Mouse (Mus musculus): ENCODE results near the gene Bag6. TPM values are rescaled to one million over a fixed set of nuclear protein-coding genes. Genes with fewer than 3 reads are reported as not detected.
A peak's percentile ranks its signal among the peaks of the same experiment; 100 is the strongest.

The Bag6 gene
- total and polyA plus RNA-seq, 3 experiments: 26.0 to 152 (median 73.0) TPM

DNA sequence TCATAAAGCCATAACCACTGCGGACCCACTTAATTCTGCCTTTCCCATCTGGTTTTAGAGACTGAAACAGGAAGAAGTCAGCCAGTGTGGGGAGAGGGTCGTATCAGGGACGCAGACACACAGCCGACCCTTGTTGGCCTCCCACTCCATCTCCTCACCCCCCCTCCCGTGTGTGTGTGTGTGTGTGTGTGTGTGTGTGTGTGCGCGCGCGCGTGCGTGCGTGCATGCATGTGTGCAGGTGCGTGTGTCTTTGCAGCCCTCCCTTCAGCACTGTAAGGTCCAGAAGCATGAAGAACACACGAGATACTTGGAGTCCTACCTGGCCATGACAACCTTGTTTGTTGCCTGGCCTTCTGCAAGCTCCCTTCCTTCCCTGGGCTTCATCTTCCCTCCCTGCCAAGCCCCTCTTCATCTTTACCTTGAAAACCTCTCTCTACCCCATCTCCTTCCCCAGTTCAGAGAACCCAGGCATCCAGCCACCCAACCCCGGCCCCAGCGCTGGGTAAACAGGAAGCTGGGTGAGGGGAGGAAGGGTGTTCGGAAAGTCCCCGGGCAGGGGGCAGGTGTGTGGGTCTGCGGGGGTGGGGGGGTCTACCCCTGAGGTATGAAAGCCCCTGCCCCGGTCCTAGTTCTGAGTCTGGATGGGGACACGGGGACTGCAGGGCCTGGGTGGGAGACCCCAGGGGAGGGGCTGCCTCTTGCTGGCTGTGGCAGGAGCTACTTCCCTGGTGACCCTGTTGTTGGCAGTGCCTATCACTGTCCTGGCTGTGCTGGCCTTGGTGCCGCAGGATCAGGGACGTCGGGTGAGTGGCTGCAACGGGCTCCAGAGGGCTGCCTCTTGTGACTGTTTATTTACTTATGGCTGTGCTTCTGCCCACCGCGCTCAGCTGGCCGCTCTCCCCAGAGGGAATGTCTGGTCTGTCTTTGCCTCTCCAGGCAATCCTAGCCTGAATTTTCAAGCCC is 59.2 kb downstream of the Bag6 start, which contains the start of gene Ltb:
Ltb (plus strand) TSS at position 559 of the 963 bp plus-strand sequence.
- DNase-seq (ENCODE audit: extremely low read depth): no peak
- peak within 1 kb of the TSS; percentile 60 to 80 (median 78) for H3K4me3 ChIP-seq (replicated peaks in 1 of 3; ENCODE audit: low read depth in 2 of 3, low read length in 2 of 3, poor library complexity in 1 of 3)
- peaks cover 0 to 5% of the 10 kb centered on the region in 2 experiments for H3K36me3 ChIP-seq (replicated peaks in 1 of 2; ENCODE audit: control insufficient read depth in 1 of 2, insufficient read depth in 1 of 2, low read length in 1 of 2)
- H3K4me2 ChIP-seq (ENCODE audit: insufficient read depth, low read depth, poor library complexity, severe bottlenecking): peak within 1 kb of the TSS; percentile 87
- H3K4me1 ChIP-seq (ENCODE audit: control insufficient read depth in 1 of 2, insufficient read depth in 2 of 2): peaks cover 33 to 50% of the 10 kb centered on the region in 2 experiments
- H3K9ac ChIP-seq (ENCODE audit: insufficient read depth, low read depth): peak within 1 kb of the TSS; percentile 71
- H3K79me2 ChIP-seq (replicated peaks; ENCODE audit: control insufficient read depth, extremely low read depth, insufficient read depth, poor library complexity, severe bottlenecking): peaks cover 5% of the 10 kb centered on the region; the same call in 1 of the 2 replicates
- in situ Hi-C loops (cut with MboI; ENCODE audit: low pct_ligation_motif_present, low pct_unique_long_range_greater_than_20kb, low sequenced_read_pairs): no loop called here
- dilution Hi-C loops (cut with MboI; ENCODE audit: extremely low pct_ligation_motif_present, extremely low pct_unique_long_range_greater_than_20kb, low sequenced_read_pairs): no loop called here
- H3K27ac ChIP-seq (ENCODE audit: insufficient read depth, low read depth): peak within 1 kb of the TSS; percentile 96
- H3K9me3 ChIP-seq (replicated peaks; ENCODE audit: low read length): no peaks in the 10 kb centered on the region
- H3K27me3 ChIP-seq (replicated peaks): no peaks in the 10 kb centered on the region
- no peak for TF ChIP-seq POLR2AphosphoS2 (IDR thresholded peaks at IDR 0.05; ENCODE audit: low read depth, low read length)
- 0 out of 2 replicates have a peak, but pooled peaks have one; percentile 15 for TF ChIP-seq ELF1 (IDR thresholded peaks at IDR 0.05; ENCODE audit: low read depth, low read length)
- peak; percentile 1; the same call in 1 of the 2 replicates for TF ChIP-seq SMC3 (IDR thresholded peaks at IDR 0.05; ENCODE audit: low read depth, low read length)
- TF ChIP-seq EP300 (IDR thresholded peaks at IDR 0.05; ENCODE audit: low read length): peak; percentile 41; the same call in 1 of the 2 replicates
- TF ChIP-seq ZC3H11A (IDR thresholded peaks at IDR 0.05; ENCODE audit: low read depth, low read length): no peak
- TF ChIP-seq MAZ (IDR thresholded peaks at IDR 0.05; ENCODE audit: low read depth, low read length): 0 out of 2 replicates have a peak, but pooled peaks have one; percentile 26
- TF ChIP-seq TCF12 (IDR thresholded peaks at IDR 0.05; ENCODE audit: low read depth, low read length): peak; percentile 72
- TF ChIP-seq CHD2 (IDR thresholded peaks at IDR 0.05; ENCODE audit: low read length): peak; percentile 33; the same call in 1 of the 2 replicates
- TF ChIP-seq ETS1 (conservative IDR thresholded peaks at IDR 0.05; ENCODE audit: low read depth, low read length): peak; percentile 9; the same call in 1 of the 2 replicates
- TF ChIP-seq BHLHE40 (IDR thresholded peaks at IDR 0.05; ENCODE audit: low read depth, low read length): peak; percentile 61
- no peak for TF ChIP-seq GABPA (IDR thresholded peaks at IDR 0.05; ENCODE audit: insufficient replicate concordance, low read depth, low read length)
- TF ChIP-seq SIN3A (IDR thresholded peaks at IDR 0.05; ENCODE audit: low read length): 0 out of 2 replicates have a peak, but pooled peaks have one; percentile 17
- no peak for TF ChIP-seq ZNF384 (IDR thresholded peaks at IDR 0.05; ENCODE audit: low read depth, low read length)
- no peak for TF ChIP-seq HCFC1 (IDR thresholded peaks at IDR 0.05; ENCODE audit: low read depth, low read length)

DNA sequence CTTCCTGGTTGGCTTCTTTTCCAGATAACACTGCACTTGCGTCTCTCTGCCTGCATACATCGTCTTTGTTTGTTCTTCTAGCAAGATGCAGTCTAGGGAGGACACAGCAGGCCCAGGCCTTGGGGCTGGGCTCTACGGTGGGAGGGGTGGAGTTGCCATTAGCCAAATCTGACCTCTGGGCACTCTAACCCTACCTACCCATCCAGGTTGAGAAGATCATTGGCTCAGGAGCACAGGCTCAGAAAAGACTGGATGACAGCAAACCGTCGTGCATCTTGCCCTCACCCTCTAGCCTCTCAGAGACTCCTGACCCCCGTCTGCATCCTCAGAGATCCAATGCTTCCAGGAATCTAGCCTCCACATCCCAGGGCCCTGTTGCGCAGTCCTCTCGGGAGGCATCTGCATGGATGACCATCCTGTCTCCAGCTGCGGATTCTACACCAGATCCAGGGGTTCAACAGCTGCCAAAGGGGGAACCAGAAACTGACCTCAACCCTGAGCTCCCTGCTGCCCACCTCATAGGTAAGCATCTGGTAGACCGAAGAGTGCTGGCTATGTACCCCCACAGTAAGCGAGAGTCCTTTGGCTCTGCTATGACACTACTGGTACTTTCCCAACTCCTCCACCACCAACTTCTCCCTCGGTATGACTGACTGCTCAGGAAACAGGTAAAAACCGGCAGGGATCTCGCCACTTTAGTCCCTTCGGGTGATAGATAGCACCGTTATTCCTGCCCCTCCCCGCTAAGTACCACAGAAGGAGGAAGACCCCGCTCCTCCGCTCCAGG is 60.1 kb downstream of the Bag6 start:
- H3K9me3 ChIP-seq (replicated peaks; ENCODE audit: low read length): no peaks in the 10 kb centered on the region
- H3K4me1 ChIP-seq (ENCODE audit: control insufficient read depth in 1 of 2, insufficient read depth in 2 of 2): peaks cover 27 to 48% of the 10 kb centered on the region in 2 experiments
- dilution Hi-C loops (cut with MboI; ENCODE audit: extremely low pct_ligation_motif_present, extremely low pct_unique_long_range_greater_than_20kb, low sequenced_read_pairs): no loop called here
- TF ChIP-seq CHD2 (IDR thresholded peaks at IDR 0.05; ENCODE audit: low read length) (peak; percentile 19; the same call in 1 of the 2 replicates), EP300 (IDR thresholded peaks at IDR 0.05; ENCODE audit: low read length) (peak; percentile 54; the same call in 1 of the 2 replicates), JUND (conservative IDR thresholded peaks at IDR 0.05; ENCODE audit: low read depth, low read length) (0 out of 2 replicates have a peak, but pooled peaks have one; percentile 21), UBTF (IDR thresholded peaks at IDR 0.05; ENCODE audit: low read depth, low read length) (peak; percentile 59; the same call in 1 of the 2 replicates), ZNF384 (IDR thresholded peaks at IDR 0.05; ENCODE audit: low read depth, low read length) (no peak), NELFE (IDR thresholded peaks at IDR 0.05; ENCODE audit: low read depth, low read length) (no peak; the same call in 1 of the 2 replicates), SMC3 (IDR thresholded peaks at IDR 0.05; ENCODE audit: low read depth, low read length) (peak; percentile 1; the same call in 1 of the 2 replicates), MXI1 (IDR thresholded peaks at IDR 0.05; ENCODE audit: low read depth, low read length) (peak; percentile 18; the same call in 1 of the 2 replicates), SIN3A (IDR thresholded peaks at IDR 0.05; ENCODE audit: low read length) (peak; percentile 59; the same call in 1 of the 2 replicates)
- no peaks in the 10 kb centered on the region for H3K27me3 ChIP-seq (replicated peaks)
- peak overlapping the region; percentile 87 for H3K4me2 ChIP-seq (ENCODE audit: insufficient read depth, low read depth, poor library complexity, severe bottlenecking)
- H3K79me2 ChIP-seq (replicated peaks; ENCODE audit: control insufficient read depth, extremely low read depth, insufficient read depth, poor library complexity, severe bottlenecking): peaks cover 12% of the 10 kb centered on the region
- H3K36me3 ChIP-seq (replicated peaks in 1 of 2; ENCODE audit: control insufficient read depth in 1 of 2, insufficient read depth in 1 of 2, low read length in 1 of 2): peaks cover 1 to 11% of the 10 kb centered on the region in 2 experiments
- in situ Hi-C loops (cut with MboI; ENCODE audit: low pct_ligation_motif_present, low pct_unique_long_range_greater_than_20kb, low sequenced_read_pairs): no loop called here
- peak overlapping the region; percentile 60 to 80 (median 78) for H3K4me3 ChIP-seq (replicated peaks in 1 of 3; ENCODE audit: low read depth in 2 of 3, low read length in 2 of 3, poor library complexity in 1 of 3)
- DNase-seq (ENCODE audit: extremely low read depth): no peak
- peak overlapping the region; percentile 96 for H3K27ac ChIP-seq (ENCODE audit: insufficient read depth, low read depth)
- peak overlapping the region; percentile 71 for H3K9ac ChIP-seq (ENCODE audit: insufficient read depth, low read depth)
